Comparison of ENCODE assay signal across 13 mouse cellular contexts in genomic region chrX:9222412-9223221, GRCm38 (mm10). TPM values are rescaled to one million over a fixed set of nuclear protein-coding genes. Genes with fewer than 3 reads are reported as not detected.
DNase-seq lines count a peak whose midpoint lies in the region; ATAC-seq and TF ChIP-seq lines count a peak whose summit lies in the region.
"Had no signal": no experiment of that assay in that cellular context is flagged by ENCODE, and none has a peak within 500 bp of the region (broad histone marks: within the 10 kb centered on the region; RNA-seq: fewer than 3 reads in every experiment).

No protein-coding gene starts in this region.

- TF ChIP-seq CTCF in liver, postnatal 0 days (IDR thresholded peaks at IDR 0.05; ENCODE audit: low read depth): no peak

- no peaks in the 10 kb centered on the region for H3K27me3 ChIP-seq in liver, postnatal 0 days (ENCODE audit: insufficient read depth, low read length)
- H3K27me3 ChIP-seq: stomach, embryonic 15.5 days had no signal

- no peak for TF ChIP-seq EP300 in liver, postnatal 0 days (IDR thresholded peaks at IDR 0.05; ENCODE audit: low read depth)

- ATAC-seq in liver, postnatal 0 days: peak; percentile 92
- ATAC-seq: hindbrain, postnatal 0 days had no signal

- no peaks in the 10 kb centered on the region for H3K36me3 ChIP-seq in liver, postnatal 0 days (replicated peaks; ENCODE audit: insufficient read depth, low read length)
- H3K36me3 ChIP-seq: midbrain, embryonic 10.5 days; stomach, embryonic 15.5 days had no signal

- 67% methylated on average over 3 of the region's 3 CpGs for WGBS in liver, postnatal 0 days (ENCODE audit: insufficient replicate concordance)

- peak; percentile 16 for DNase-seq in kidney, adult 9 months
- no peak for DNase-seq in kidney, postnatal 36 days
- DNase-seq in NIH3T3 (ENCODE audit: low read depth): peak; percentile 86
- DNase-seq in liver, postnatal 0 days: no peak
- no peak for DNase-seq in right cerebral cortex, adult 18-20 months
- DNase-seq in spleen, postnatal 14 days (ENCODE audit: low spot score in 2 of 2): no peak
- DNase-seq: gastrocnemius, postnatal 10 days had no signal

- H3K9ac ChIP-seq in liver, postnatal 0 days (replicated peaks): no peak overlapping the region
- H3K9ac ChIP-seq: stomach, embryonic 15.5 days had no signal

- H3K4me1 ChIP-seq in brown adipose tissue, adult 24 weeks (ENCODE audit: control insufficient read depth, insufficient read depth, insufficient read length, low read length): no peaks in the 10 kb centered on the region
- H3K4me1 ChIP-seq in liver, postnatal 0 days (ENCODE audit: insufficient read depth): no peaks in the 10 kb centered on the region
- H3K4me1 ChIP-seq: midbrain, embryonic 10.5 days; stomach, embryonic 15.5 days had no signal

- H3K27ac ChIP-seq in brown adipose tissue, adult 24 weeks (replicated peaks; ENCODE audit: low read depth, low read length): peak overlapping the region; percentile 56
- H3K27ac ChIP-seq in liver, postnatal 0 days (ENCODE audit: low read depth): peak overlapping the region; percentile 36; the same call in 1 of the 2 replicates
- H3K27ac ChIP-seq: hindbrain, postnatal 0 days; midbrain, embryonic 10.5 days; stomach, embryonic 15.5 days had no signal

- H3K9me3 ChIP-seq in liver, postnatal 0 days (ENCODE audit: low read length): no peaks in the 10 kb centered on the region
- H3K9me3 ChIP-seq: midbrain, embryonic 10.5 days; stomach, embryonic 15.5 days had no signal

- H3K4me3 ChIP-seq in brown adipose tissue, adult 24 weeks (ENCODE audit: insufficient read depth, low read depth, low read length): no peak overlapping the region
- no peak overlapping the region for H3K4me3 ChIP-seq in liver, postnatal 0 days (ENCODE audit: low read depth, low read length)
- H3K4me3 ChIP-seq: midbrain, embryonic 10.5 days; stomach, embryonic 15.5 days had no signal

- no peak overlapping the region for H3K4me2 ChIP-seq in liver, postnatal 0 days (ENCODE audit: low read depth, low read length)
- H3K4me2 ChIP-seq: stomach, embryonic 15.5 days had no signal

RNA-seq across cellular contexts. Expression of gene Lancl3, which starts 22.9 kb away (rescaled TPM):
- 0.36 TPM in 1 of 2 replicates, not detected in the other for polyA plus RNA-seq in brown adipose tissue, adult 24 weeks (2012; ENCODE audit: insufficient read depth, insufficient read length, missing spikeins)
- polyA plus RNA-seq in liver, postnatal 0 days (2015; fragmentation: Nextera tagmentation; extraction: Ambion mirVana): 0.09 and 0.13 TPM in 2 replicates

RNA-seq across cellular contexts. Expression of gene Gm14862, which starts 34.1 kb away (rescaled TPM):
- not detected in 2 replicates for polyA plus RNA-seq in brown adipose tissue, adult 24 weeks (2012; ENCODE audit: insufficient read depth, insufficient read length, missing spikeins)
- 1.4 and 1.9 TPM in 2 replicates for polyA plus RNA-seq in liver, postnatal 0 days (2015; fragmentation: Nextera tagmentation; extraction: Ambion mirVana)
- polyA plus RNA-seq: cortical plate, adult 2 months; hindbrain, postnatal 0 days; limb, embryonic 14.5 days had no signal

RNA-seq across cellular contexts. Expression of gene Xk, which starts 49.9 kb away (rescaled TPM):
- 1.1 and 1.6 TPM in 2 replicates for polyA plus RNA-seq in brown adipose tissue, adult 24 weeks (2012; ENCODE audit: insufficient read depth, insufficient read length, missing spikeins)
- polyA plus RNA-seq in liver, postnatal 0 days (2015; fragmentation: Nextera tagmentation; extraction: Ambion mirVana): 4.8 and 5.9 TPM in 2 replicates

Comparison
In these comparisons a context has a peak if more than half of its experiments do, and no peak if none do; other contexts are left out.
1. DNase-seq: peak in kidney, adult 9 months (single experiment) and NIH3T3 (single experiment); none in kidney, postnatal 36 days (0 of 2), liver, postnatal 0 days (single experiment), right cerebral cortex, adult 18-20 months (single experiment) and spleen, postnatal 14 days (0 of 2).